Mouse (Mus musculus) embryonic facial prominence, embryonic 13.5 days (tissue): ENCODE data around the gene Ptov1. TPM values are rescaled to one million over a fixed set of nuclear protein-coding genes. Genes with fewer than 3 reads are reported as not detected.

Experiments used
- ATAC-seq: fragments of 200-750 bp; cut with Nextera tagmentation; 2 replicates; pipeline ENCODE4 v1.8.0; 2017; ENCODE audit warnings: low read depth; ENCODE audit not compliant: insufficient number of reproducible peaks, insufficient read depth, low FRiP score, low TSS enrichment
- H3K27ac ChIP-seq: fragments of 300-500 bp; sonication (generic); 2 replicates; pipeline ENCODE4 v1.5.1; 2015; ENCODE audit warnings: moderate library complexity, mild to moderate bottlenecking, inconsistent platforms
- H3K27me3 ChIP-seq: fragments of 300-500 bp; sonication (generic); 2 replicates; pipeline ENCODE4 v1.6.1; 2015; ENCODE audit warnings: mild to moderate bottlenecking, inconsistent platforms
- H3K36me3 ChIP-seq: fragments of 300-500 bp; sonication (generic); 2 replicates; pipeline ENCODE4 v1.6.1; 2015; ENCODE audit warnings: mild to moderate bottlenecking, inconsistent platforms
- H3K4me1 ChIP-seq: fragments of 300-500 bp; sonication (generic); 2 replicates; pipeline ENCODE4 v1.6.1; 2015; ENCODE audit warnings: inconsistent platforms
- H3K4me2 ChIP-seq: fragments of 300-500 bp; sonication (generic); 2 replicates; pipeline ENCODE4 v1.6.1; 2015; ENCODE audit warnings: moderate library complexity, mild to moderate bottlenecking, inconsistent platforms
- H3K4me3 ChIP-seq: fragments of 300-500 bp; sonication (generic); 2 replicates; pipeline ENCODE4 v1.5.1; 2015; ENCODE audit warnings: mild to moderate bottlenecking, inconsistent platforms
- H3K9ac ChIP-seq: fragments of 300-500 bp; sonication (generic); 2 replicates; pipeline ENCODE4 v1.6.1; 2015; ENCODE audit warnings: mild to moderate bottlenecking, inconsistent platforms
- H3K9me3 ChIP-seq: fragments of 300-500 bp; sonication (generic); 2 replicates; pipeline ENCODE4 v1.6.1; 2016; ENCODE audit warnings: inconsistent platforms
- WGBS: fragments of 180-500 bp; shearing (Covaris S2); methylation state at CpG from one replicate; pipeline ENCODE4 v1.1.7; 2015; ENCODE audit warnings: mixed read lengths; 5-methylcytosine and 5-hydroxymethylcytosine counted together
- polyA plus RNA-seq: library from polyadenylated mRNA; unstranded; fragments of >200 nt; fragmentation: Nextera tagmentation; extraction: Ambion mirVana; gene quantifications from 2 replicates; pipeline ENCODE4 v1.2.1, GENCODE M21; 2015

The Ptov1 gene
- polyA plus RNA-seq = 469 and 526 TPM in 2 replicates

GRCm38 (mm10) chr7:44869697-44870528 is at the start of gene Ptov1:
Gene Ptov1 (minus strand): TSS chr7:44869788.
- H3K4me3 ChIP-seq = peak within 1 kb of the TSS; percentile 92
- H3K9ac ChIP-seq = peak within 1 kb of the TSS; percentile 100
- no peaks in the 10 kb centered on the region for H3K27me3 ChIP-seq
- peaks cover 18% of the 10 kb centered on the region for H3K36me3 ChIP-seq
- no peaks in the 10 kb centered on the region for H3K9me3 ChIP-seq
- 7% methylated on average over 29 of the region's 29 CpGs for WGBS
- peak; percentile 91 for ATAC-seq
- peaks cover 43% of the 10 kb centered on the region for H3K4me1 ChIP-seq
- peak within 1 kb of the TSS; percentile 94 for H3K4me2 ChIP-seq
- peak within 1 kb of the TSS; percentile 100 for H3K27ac ChIP-seq

- no peak for ATAC-seq
- Histone ChIP-seq H3K9ac (0 out of 2 replicates have a peak overlapping the region, but pooled peaks have one; percentile 1), H3K27ac (peak overlapping the region; percentile 71), H3K4me2 (peak overlapping the region; percentile 12; the same call in 1 of the 2 replicates), H3K36me3 (peaks cover 56% of the 10 kb centered on the region), H3K4me1 (peaks cover 26% of the 10 kb centered on the region), H3K27me3 (no peaks in the 10 kb centered on the region), H3K9me3 (no peaks in the 10 kb centered on the region), H3K4me3 (no peak overlapping the region)
- WGBS = 66% methylated on average over 5 of the region's 5 CpGs
Measured at GRCm38 (mm10) chr7:44919127-44919526, 49.5 kb upstream of the Ptov1 start.

- no peak for ATAC-seq
- no peak overlapping the region for H3K4me3 ChIP-seq
- H3K36me3 ChIP-seq = peaks cover 57% of the 10 kb centered on the region
- H3K4me1 ChIP-seq = peaks cover 26% of the 10 kb centered on the region
- no peaks in the 10 kb centered on the region for H3K9me3 ChIP-seq
- 85% methylated on average over 3 of the region's 3 CpGs for WGBS
- H3K27me3 ChIP-seq = no peaks in the 10 kb centered on the region
- peak overlapping the region; percentile 71 for H3K27ac ChIP-seq
- 0 out of 2 replicates have a peak overlapping the region, but pooled peaks have one; percentile 1 for H3K9ac ChIP-seq
- H3K4me2 ChIP-seq = no peak overlapping the region
Measured at GRCm38 (mm10) chr7:44918219-44918618, 48.6 kb upstream of the Ptov1 start.

- Histone ChIP-seq H3K27ac (no peak overlapping the region), H3K9me3 (no peaks in the 10 kb centered on the region), H3K27me3 (no peaks in the 10 kb centered on the region), H3K4me2 (no peak overlapping the region), H3K9ac (0 out of 2 replicates have a peak overlapping the region, but pooled peaks have one; percentile 16), H3K4me1 (peaks cover 26% of the 10 kb centered on the region), H3K36me3 (peaks cover 57% of the 10 kb centered on the region), H3K4me3 (no peak overlapping the region)
- ATAC-seq = no peak
- 97% methylated on average over 4 of the region's 4 CpGs for WGBS
Measured at GRCm38 (mm10) chr7:44916881-44917280, 47.3 kb upstream of the Ptov1 start.

- Histone ChIP-seq H3K4me3 (no peak overlapping the region), H3K36me3 (peaks cover 59% of the 10 kb centered on the region), H3K4me1 (peaks cover 26% of the 10 kb centered on the region), H3K27ac (no peak overlapping the region), H3K9me3 (no peaks in the 10 kb centered on the region), H3K4me2 (no peak overlapping the region), H3K9ac (no peak overlapping the region), H3K27me3 (no peaks in the 10 kb centered on the region)
- 87% methylated on average over 6 of the region's 6 CpGs for WGBS
- no peak for ATAC-seq
Measured at GRCm38 (mm10) chr7:44916191-44916590, 46.6 kb upstream of the Ptov1 start.

GRCm38 (mm10) chr7:44915314-44915713 is 45.7 kb upstream of the Ptov1 start:
- peaks cover 65% of the 10 kb centered on the region for H3K36me3 ChIP-seq
- no peaks in the 10 kb centered on the region for H3K27me3 ChIP-seq
- H3K27ac ChIP-seq = no peak overlapping the region
- WGBS = 94% methylated on average over 9 of the region's 9 CpGs
- H3K9me3 ChIP-seq = no peaks in the 10 kb centered on the region
- no peak overlapping the region for H3K4me2 ChIP-seq
- no peak for ATAC-seq
- no peak overlapping the region for H3K9ac ChIP-seq
- peaks cover 26% of the 10 kb centered on the region for H3K4me1 ChIP-seq
- H3K4me3 ChIP-seq = no peak overlapping the region

GRCm38 (mm10) chr7:44914396-44914795 is 44.8 kb upstream of the Ptov1 start:
- Histone ChIP-seq H3K4me1 (peaks cover 20% of the 10 kb centered on the region), H3K36me3 (peaks cover 72% of the 10 kb centered on the region)

GRCm38 (mm10) chr7:44908706-44909476 is 39.3 kb upstream of the Ptov1 start:
- 89% methylated on average over 15 of the region's 15 CpGs for WGBS
- no peak overlapping the region for H3K9ac ChIP-seq
- no peak overlapping the region for H3K4me3 ChIP-seq
- no peak overlapping the region for H3K4me2 ChIP-seq
- no peaks in the 10 kb centered on the region for H3K9me3 ChIP-seq
- no peak for ATAC-seq
- H3K27me3 ChIP-seq = no peaks in the 10 kb centered on the region
- H3K27ac ChIP-seq = no peak overlapping the region
- H3K36me3 ChIP-seq = peaks cover 98% of the 10 kb centered on the region
- no peaks in the 10 kb centered on the region for H3K4me1 ChIP-seq

More at GRCm38 (mm10) chr7:44914396-44914795, 44.8 kb upstream of the Ptov1 start:
- H3K27ac ChIP-seq = no peak overlapping the region
- no peaks in the 10 kb centered on the region for H3K27me3 ChIP-seq
- H3K9me3 ChIP-seq = no peaks in the 10 kb centered on the region
- 89% methylated on average over 2 of the region's 2 CpGs for WGBS
- no peak overlapping the region for H3K4me2 ChIP-seq
- H3K4me3 ChIP-seq = no peak overlapping the region
- no peak for ATAC-seq
- no peak overlapping the region for H3K9ac ChIP-seq

- Histone ChIP-seq H3K4me3 (no peak overlapping the region), H3K4me1 (peaks cover 12% of the 10 kb centered on the region), H3K36me3 (peaks cover 97% of the 10 kb centered on the region), H3K27ac (no peak overlapping the region), H3K9ac (no peak overlapping the region), H3K4me2 (no peak overlapping the region), H3K9me3 (no peaks in the 10 kb centered on the region), H3K27me3 (no peaks in the 10 kb centered on the region)
- WGBS = 93% methylated on average over 20 of the region's 20 CpGs
- no peak for ATAC-seq
Measured at GRCm38 (mm10) chr7:44905430-44905829, 35.8 kb upstream of the Ptov1 start.

- no peak for ATAC-seq
- Histone ChIP-seq H3K27me3 (no peaks in the 10 kb centered on the region), H3K4me1 (peaks cover 35% of the 10 kb centered on the region), H3K9ac (peak overlapping the region; percentile 58), H3K27ac (peak overlapping the region; percentile 55), H3K36me3 (peaks cover 77% of the 10 kb centered on the region), H3K4me3 (peak overlapping the region; percentile 27), H3K4me2 (peak overlapping the region; percentile 59), H3K9me3 (no peaks in the 10 kb centered on the region)
- 18% methylated on average over 21 of the region's 21 CpGs for WGBS
Measured at GRCm38 (mm10) chr7:44901230-44901722, 31.7 kb upstream of the Ptov1 start.

- Histone ChIP-seq H3K36me3 (peaks cover 70% of the 10 kb centered on the region), H3K27ac (0 out of 2 replicates have a peak overlapping the region, but pooled peaks have one; percentile 55), H3K4me3 (peak overlapping the region; percentile 27; the same call in 1 of the 2 replicates), H3K9ac (0 out of 2 replicates have a peak overlapping the region, but pooled peaks have one; percentile 58), H3K27me3 (no peaks in the 10 kb centered on the region), H3K9me3 (no peaks in the 10 kb centered on the region), H3K4me2 (no peak overlapping the region), H3K4me1 (peaks cover 35% of the 10 kb centered on the region)
- no peak for ATAC-seq
- WGBS = 92% methylated on average over 11 of the region's 11 CpGs
Measured at GRCm38 (mm10) chr7:44900632-44901031, 31.0 kb upstream of the Ptov1 start.
